Mouse (Mus musculus): Measurements from ENCODE around the gene Syne4. TPM values are rescaled to one million over a fixed set of nuclear protein-coding genes. Genes with fewer than 3 reads are reported as not detected.
A peak's percentile ranks its signal among the peaks of the same experiment; 100 is the strongest.

Gene Syne4
- polyA plus RNA-seq, 1 experiment from 2014 or later, result 9.0 TPM

GRCm38 (mm10) chr7:30322285-30322667 is 7.7 kb downstream of the Syne4 start:
- Histone ChIP-seq H3K4me3 (peak overlapping the region; percentile 100), H3K4me1 (peaks cover 19% of the 10 kb centered on the region), H3K27me3 (no peaks in the 10 kb centered on the region), H3K9me3 (no peaks in the 10 kb centered on the region), H3K9ac (replicated peaks) (peak overlapping the region; percentile 97), H3K27ac (replicated peaks) (peak overlapping the region; percentile 90), H3K4me2 (replicated peaks) (peak overlapping the region; percentile 75), H3K36me3 (no peaks in the 10 kb centered on the region)
- peak; percentile 99 for ATAC-seq (replicated peaks)
- 1% methylated on average over 20 of the region's 20 CpGs for WGBS

DNA sequence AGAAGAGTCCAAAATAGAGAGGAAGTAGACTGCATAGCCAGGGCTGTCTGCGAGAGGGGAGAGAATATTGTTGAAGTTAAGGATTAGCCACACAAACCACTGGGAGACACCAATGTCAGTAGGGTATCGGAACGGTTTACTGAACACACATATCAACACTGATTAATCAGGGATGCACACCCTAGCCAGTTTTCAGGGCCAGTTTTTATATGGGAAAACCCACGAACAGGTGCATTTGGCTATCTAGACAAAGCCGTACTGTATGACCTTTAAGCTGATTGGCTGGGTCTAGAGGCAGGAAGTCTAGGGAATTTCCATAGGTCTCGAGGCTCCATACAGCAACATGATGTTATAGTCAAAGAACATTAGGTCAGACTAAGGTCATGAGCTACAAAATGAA is 8.3 kb downstream of the Syne4 start:
- Histone ChIP-seq H3K9ac (replicated peaks) (peak overlapping the region; percentile 43; the same call in 1 of the 2 replicates), H3K4me1 (peaks cover 19% of the 10 kb centered on the region)

GRCm38 (mm10) chr7:30323795-30324194 is 9.2 kb downstream of the Syne4 start, which contains the start of gene Sdhaf1:
Gene Sdhaf1 (minus strand): TSS chr7:30323895.
- no peaks in the 10 kb centered on the region for H3K36me3 ChIP-seq
- H3K4me1 ChIP-seq, result peaks cover 19% of the 10 kb centered on the region
- H3K4me2 ChIP-seq (replicated peaks), result peak within 1 kb of the TSS; percentile 75
- ATAC-seq (replicated peaks), result no peak
- 80% methylated on average over 3 of the region's 3 CpGs for WGBS
- H3K27me3 ChIP-seq, result no peaks in the 10 kb centered on the region
- H3K9ac ChIP-seq (replicated peaks), result peak within 1 kb of the TSS; percentile 43; the same call in 1 of the 2 replicates
- no peaks in the 10 kb centered on the region for H3K9me3 ChIP-seq
- H3K4me3 ChIP-seq, result peak within 1 kb of the TSS; percentile 100
- no peak within 1 kb of the TSS for H3K27ac ChIP-seq (replicated peaks)

More for the DNA sequence above, 8.3 kb downstream of the Syne4 start:
- H3K9me3 ChIP-seq, result no peaks in the 10 kb centered on the region
- H3K27me3 ChIP-seq, result no peaks in the 10 kb centered on the region
- H3K36me3 ChIP-seq, result no peaks in the 10 kb centered on the region
- H3K27ac ChIP-seq (replicated peaks), result no peak overlapping the region
- peak overlapping the region; percentile 75 for H3K4me2 ChIP-seq (replicated peaks)
- 31% methylated on average over 6 of the region's 6 CpGs for WGBS
- ATAC-seq (replicated peaks), result peak; percentile 0; the same call in 1 of the 2 replicates
- peak overlapping the region; percentile 100 for H3K4me3 ChIP-seq

GRCm38 (mm10) chr7:30324300-30324944 is 9.8 kb downstream of the Syne4 start:
- H3K27me3 ChIP-seq, result no peaks in the 10 kb centered on the region

DNA sequence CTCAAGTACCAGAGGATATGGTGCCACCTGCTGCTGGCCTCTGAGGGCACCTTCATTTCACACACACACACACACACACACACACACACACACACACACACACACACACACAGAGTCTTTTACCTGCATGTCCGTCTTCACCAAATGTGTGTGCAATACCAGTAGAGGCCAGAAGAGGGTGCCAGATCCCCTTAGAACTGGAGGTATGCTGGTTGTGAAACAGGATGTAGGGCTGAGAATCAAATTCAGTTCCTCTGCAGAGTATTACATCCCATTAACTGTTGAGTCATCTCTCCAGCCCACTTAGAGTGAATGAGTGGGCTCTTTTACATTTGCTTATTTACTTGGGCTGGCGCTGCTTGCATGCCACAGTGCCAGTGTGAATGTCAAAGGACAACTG is 10.8 kb downstream of the Syne4 start:
- WGBS, result 33% methylated on average over 2 of the region's 2 CpGs

More at GRCm38 (mm10) chr7:30324300-30324944, 9.8 kb downstream of the Syne4 start:
- H3K4me3 ChIP-seq, result no peak overlapping the region
- no peaks in the 10 kb centered on the region for H3K9me3 ChIP-seq
- ATAC-seq (replicated peaks), result no peak
- peaks cover 19% of the 10 kb centered on the region for H3K4me1 ChIP-seq
- no peaks in the 10 kb centered on the region for H3K36me3 ChIP-seq
- 84% methylated on average over 5 of the region's 5 CpGs for WGBS
- no peak overlapping the region for H3K9ac ChIP-seq (replicated peaks)
- H3K4me2 ChIP-seq (replicated peaks), result no peak overlapping the region
- H3K27ac ChIP-seq (replicated peaks), result no peak overlapping the region

DNA sequence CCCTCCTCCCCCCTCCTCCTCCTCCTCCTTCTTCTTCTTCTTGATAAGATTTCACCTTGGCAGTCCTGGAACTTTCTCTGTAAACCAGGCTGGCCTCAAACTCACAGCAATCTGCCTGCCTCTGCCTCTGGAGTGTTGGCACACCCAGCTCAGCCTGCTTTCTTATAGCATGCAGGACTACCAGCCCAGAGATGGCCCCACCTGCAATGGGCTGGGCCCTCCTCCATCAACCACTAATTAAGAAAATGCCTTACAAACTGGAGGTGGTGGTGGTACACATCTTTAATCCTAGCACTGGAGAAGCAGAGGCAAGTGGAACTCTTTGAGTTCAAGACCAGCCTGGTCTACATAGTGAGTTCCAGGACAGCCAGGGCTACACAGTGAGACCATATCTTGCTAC is 11.8 kb downstream of the Syne4 start:
- Histone ChIP-seq H3K4me1 (peaks cover 11% of the 10 kb centered on the region), H3K9ac (replicated peaks) (no peak overlapping the region), H3K9me3 (no peaks in the 10 kb centered on the region), H3K36me3 (no peaks in the 10 kb centered on the region), H3K27ac (replicated peaks) (no peak overlapping the region), H3K4me3 (no peak overlapping the region), H3K27me3 (no peaks in the 10 kb centered on the region), H3K4me2 (replicated peaks) (no peak overlapping the region)
- ATAC-seq (replicated peaks), result no peak

More for the DNA sequence above, 10.8 kb downstream of the Syne4 start:
- Histone ChIP-seq H3K4me2 (replicated peaks) (no peak overlapping the region), H3K4me1 (peaks cover 19% of the 10 kb centered on the region), H3K4me3 (no peak overlapping the region), H3K9ac (replicated peaks) (no peak overlapping the region), H3K27me3 (no peaks in the 10 kb centered on the region), H3K27ac (replicated peaks) (no peak overlapping the region), H3K9me3 (no peaks in the 10 kb centered on the region), H3K36me3 (no peaks in the 10 kb centered on the region)
- ATAC-seq (replicated peaks), result no peak

GRCm38 (mm10) chr7:30327140-30327539 is 12.5 kb downstream of the Syne4 start:
- Histone ChIP-seq H3K4me1 (peaks cover 15% of the 10 kb centered on the region), H3K36me3 (no peaks in the 10 kb centered on the region), H3K27ac (replicated peaks) (no peak overlapping the region), H3K27me3 (no peaks in the 10 kb centered on the region), H3K9ac (replicated peaks) (no peak overlapping the region), H3K4me3 (no peak overlapping the region), H3K9me3 (no peaks in the 10 kb centered on the region), H3K4me2 (replicated peaks) (no peak overlapping the region)
- WGBS, result 56% methylated on average over 15 of the region's 15 CpGs
- no peak for ATAC-seq (replicated peaks)

GRCm38 (mm10) chr7:30328379-30328778 is 13.8 kb downstream of the Syne4 start:
- H3K4me3 ChIP-seq, result no peak overlapping the region
- 50% methylated on average over 10 of the region's 10 CpGs for WGBS
- ATAC-seq (replicated peaks), result no peak

GRCm38 (mm10) chr7:30331887-30332286 is 17.3 kb downstream of the Syne4 start:
- 2% methylated on average over 13 of the region's 13 CpGs for WGBS
- peak overlapping the region; percentile 24 for H3K4me3 ChIP-seq
- H3K27me3 ChIP-seq, result no peaks in the 10 kb centered on the region; the same call in 1 of the 2 replicates
- H3K27ac ChIP-seq (replicated peaks), result 0 out of 2 replicates have a peak overlapping the region, but pooled peaks have one; percentile 46
- peaks cover 48% of the 10 kb centered on the region for H3K4me1 ChIP-seq
- no peak overlapping the region; the same call in 1 of the 2 replicates for H3K9ac ChIP-seq (replicated peaks)
- no peaks in the 10 kb centered on the region for H3K9me3 ChIP-seq
- H3K4me2 ChIP-seq (replicated peaks), result peak overlapping the region; percentile 42
- ATAC-seq (replicated peaks), result peak; percentile 94
- H3K36me3 ChIP-seq, result no peaks in the 10 kb centered on the region

More at GRCm38 (mm10) chr7:30328379-30328778, 13.8 kb downstream of the Syne4 start:
- no peak overlapping the region for H3K9ac ChIP-seq (replicated peaks)
- H3K27me3 ChIP-seq, result no peaks in the 10 kb centered on the region
- H3K9me3 ChIP-seq, result no peaks in the 10 kb centered on the region
- H3K4me2 ChIP-seq (replicated peaks), result no peak overlapping the region
- no peak overlapping the region for H3K27ac ChIP-seq (replicated peaks)
- H3K36me3 ChIP-seq, result no peaks in the 10 kb centered on the region
- peaks cover 19% of the 10 kb centered on the region for H3K4me1 ChIP-seq

DNA sequence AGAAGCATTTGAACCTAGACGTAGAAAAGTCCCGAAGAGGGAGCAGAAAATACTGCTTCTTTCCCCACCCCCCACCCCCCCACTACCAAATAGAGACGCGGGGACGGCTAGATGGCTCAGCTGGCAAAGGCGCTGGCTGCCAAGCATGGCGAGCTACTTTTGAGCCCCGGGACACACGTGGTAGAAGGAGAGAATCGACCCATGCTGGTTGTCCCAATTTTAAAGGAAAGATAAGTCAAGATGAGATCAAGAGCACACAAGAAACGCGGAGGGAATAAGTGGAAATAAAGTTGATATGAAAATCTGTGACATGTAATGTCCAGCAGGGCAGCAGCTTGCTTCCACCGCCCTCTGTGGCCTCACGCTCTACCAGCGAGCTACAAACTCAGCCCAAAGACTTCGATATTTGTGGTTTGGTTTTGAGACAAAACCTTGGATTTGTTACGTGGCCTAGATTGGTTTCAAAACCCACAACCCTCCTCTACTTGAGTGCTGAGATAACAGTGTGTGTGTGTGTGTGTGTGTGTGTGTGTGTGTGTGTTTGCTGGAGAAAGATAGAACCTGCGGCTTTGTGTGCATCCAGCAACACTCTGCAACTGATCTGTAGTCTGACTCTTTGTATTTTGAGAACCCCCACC is 18.1 kb downstream of the Syne4 start:
- H3K36me3 ChIP-seq, result no peaks in the 10 kb centered on the region
- no peak for ATAC-seq (replicated peaks)
- WGBS, result 60% methylated on average over 18 of the region's 18 CpGs
- no peak overlapping the region for H3K9ac ChIP-seq (replicated peaks)
- H3K4me2 ChIP-seq (replicated peaks), result no peak overlapping the region
- H3K4me3 ChIP-seq, result no peak overlapping the region
- H3K27me3 ChIP-seq, result no peaks in the 10 kb centered on the region; the same call in 1 of the 2 replicates
- H3K9me3 ChIP-seq, result no peaks in the 10 kb centered on the region
- H3K27ac ChIP-seq (replicated peaks), result 0 out of 2 replicates have a peak overlapping the region, but pooled peaks have one; percentile 57
- H3K4me1 ChIP-seq, result peaks cover 48% of the 10 kb centered on the region

DNA sequence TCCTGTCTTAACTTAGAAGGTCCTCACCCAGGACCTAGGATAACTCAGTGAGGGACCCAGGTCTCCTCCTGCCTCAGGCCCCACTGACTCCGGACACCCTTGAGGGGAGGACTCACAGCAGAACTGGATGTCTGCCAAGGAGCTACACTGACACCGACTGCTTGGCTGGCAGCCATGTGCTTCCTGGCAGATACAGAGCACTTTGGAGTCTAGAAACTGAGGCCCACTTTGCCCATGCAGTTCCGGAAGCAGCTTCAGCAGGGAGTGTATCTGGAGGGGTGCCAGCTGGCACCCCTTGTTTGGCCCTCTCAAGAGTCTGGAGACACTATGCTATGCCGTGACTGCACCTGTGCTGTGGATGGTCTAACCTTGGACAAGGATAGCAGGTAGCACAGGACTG is 18.8 kb downstream of the Syne4 start:
- 13% methylated on average over 4 of the region's 4 CpGs for WGBS
- Histone ChIP-seq H3K4me1 (peaks cover 48% of the 10 kb centered on the region), H3K27ac (replicated peaks) (peak overlapping the region; percentile 57), H3K4me2 (replicated peaks) (no peak overlapping the region), H3K9me3 (no peaks in the 10 kb centered on the region), H3K36me3 (no peaks in the 10 kb centered on the region), H3K9ac (replicated peaks) (no peak overlapping the region), H3K27me3 (no peaks in the 10 kb centered on the region; the same call in 1 of the 2 replicates), H3K4me3 (no peak overlapping the region)
- peak; percentile 21; the same call in 1 of the 2 replicates for ATAC-seq (replicated peaks)

DNA sequence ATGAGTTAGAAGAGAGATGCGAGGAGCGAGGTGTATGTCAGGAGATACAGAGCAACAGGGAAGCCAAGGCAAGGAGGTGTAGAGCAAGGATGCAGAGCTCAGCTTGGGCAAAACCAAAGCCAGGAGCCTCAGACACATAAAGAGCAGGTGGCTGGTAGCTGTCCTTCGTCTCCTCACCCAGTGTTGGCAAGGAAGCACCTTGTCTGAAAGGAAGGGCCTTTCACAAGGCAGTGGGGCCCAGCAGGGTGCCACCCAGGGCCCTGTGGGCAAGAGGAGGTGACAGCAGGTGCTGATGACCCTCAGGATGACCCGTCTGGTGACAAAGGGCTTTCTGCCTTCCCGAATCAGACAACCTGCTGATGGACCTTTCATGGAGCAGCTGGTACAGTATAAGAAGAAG is 20.0 kb downstream of the Syne4 start:
- H3K4me1 ChIP-seq, result peaks cover 49% of the 10 kb centered on the region
- H3K4me2 ChIP-seq (replicated peaks), result no peak overlapping the region
- WGBS, result 51% methylated on average over 5 of the region's 5 CpGs
- no peak overlapping the region for H3K4me3 ChIP-seq
- H3K27ac ChIP-seq (replicated peaks), result no peak overlapping the region
- no peaks in the 10 kb centered on the region; the same call in 1 of the 2 replicates for H3K27me3 ChIP-seq
- H3K9ac ChIP-seq (replicated peaks), result no peak overlapping the region
- no peaks in the 10 kb centered on the region for H3K9me3 ChIP-seq
- no peak for ATAC-seq (replicated peaks)
- no peaks in the 10 kb centered on the region for H3K36me3 ChIP-seq
